ENCODE assay signal across 8 mouse cellular contexts in genomic region chr8:12873357-12874046, GRCm38 (mm10). TPM values are rescaled to one million over a fixed set of nuclear protein-coding genes. Genes with fewer than 3 reads are reported as not detected.
DNase-seq lines count a peak whose midpoint lies in the region; ATAC-seq lines count a peak whose summit lies in the region.

TSS of gene Mcf2l (plus strand) at chr8:12873806.

- no peaks in the 10 kb centered on the region for H3K9me3 ChIP-seq in embryonic facial prominence, embryonic 11.5 days (replicated peaks; ENCODE audit: control insufficient read depth, low read length)
- no peaks in the 10 kb centered on the region for H3K9me3 ChIP-seq in heart, embryonic 13.5 days
- no peaks in the 10 kb centered on the region for H3K9me3 ChIP-seq in kidney, embryonic 15.5 days (replicated peaks)
- no peaks in the 10 kb centered on the region for H3K9me3 ChIP-seq in liver, embryonic 16.5 days (replicated peaks; ENCODE audit: control insufficient read depth, low read length)
- H3K9me3 ChIP-seq in neural tube, embryonic 12.5 days, result no peaks in the 10 kb centered on the region

- DNase-seq in ES-CJ7 (ENCODE audit: low read depth, low spot score), result peak; percentile 99
- peak; percentile 61 for DNase-seq in adrenal gland, postnatal 25 days
- DNase-seq in embryonic facial prominence, embryonic 11.5 days (ENCODE audit: low spot score), result peak; percentile 87
- no peak for DNase-seq in T-cell, adult 2 months (ENCODE audit: low spot score)

- no peaks in the 10 kb centered on the region for H3K36me3 ChIP-seq in embryonic facial prominence, embryonic 11.5 days (replicated peaks; ENCODE audit: control insufficient read depth, insufficient read depth, low read depth, low read length)
- H3K36me3 ChIP-seq in heart, embryonic 13.5 days, result no peaks in the 10 kb centered on the region
- H3K36me3 ChIP-seq in kidney, embryonic 15.5 days, result no peaks in the 10 kb centered on the region
- no peaks in the 10 kb centered on the region for H3K36me3 ChIP-seq in liver, embryonic 16.5 days (ENCODE audit: control insufficient read depth, insufficient read depth)
- H3K36me3 ChIP-seq in neural tube, embryonic 12.5 days, result no peaks in the 10 kb centered on the region

- under 1% methylated on average over 26 of the region's 30 CpGs for WGBS in embryonic facial prominence, embryonic 11.5 days
- WGBS in heart, embryonic 13.5 days, result 2% methylated on average over 29 of the region's 30 CpGs
- WGBS in kidney, embryonic 15.5 days, result 1% methylated on average over 30 of the region's 30 CpGs
- WGBS in liver, embryonic 16.5 days (ENCODE audit: insufficient replicate concordance), result under 1% methylated on average over 28 of the region's 30 CpGs
- 2% methylated on average over 30 of the region's 30 CpGs for WGBS in neural tube, embryonic 12.5 days

- ATAC-seq in embryonic facial prominence, embryonic 11.5 days (replicated peaks; ENCODE audit: insufficient number of reproducible peaks, low FRiP score, low TSS enrichment, low read depth), result peak; percentile 70
- ATAC-seq in heart, embryonic 13.5 days (ENCODE audit: extremely low read depth, insufficient number of reproducible peaks, low FRiP score, low TSS enrichment), result peak; percentile 37; the same call in 1 of the 2 replicates
- peak; percentile 79 for ATAC-seq in kidney, embryonic 15.5 days (replicated peaks; ENCODE audit: low FRiP score)
- ATAC-seq in liver, embryonic 16.5 days (ENCODE audit: low read depth), result no peak
- ATAC-seq in neural tube, embryonic 12.5 days (ENCODE audit: low FRiP score, low read depth), result peak; percentile 72

- peak within 1 kb of the TSS; percentile 30 for H3K9ac ChIP-seq in embryonic facial prominence, embryonic 11.5 days (replicated peaks; ENCODE audit: low read length)
- H3K9ac ChIP-seq in heart, embryonic 13.5 days, result peak within 1 kb of the TSS; percentile 67
- peak within 1 kb of the TSS; percentile 48 for H3K9ac ChIP-seq in kidney, embryonic 15.5 days
- H3K9ac ChIP-seq in liver, embryonic 16.5 days (ENCODE audit: low read depth, low read length), result peak within 1 kb of the TSS; percentile 24; the same call in 1 of the 2 replicates
- H3K9ac ChIP-seq in neural tube, embryonic 12.5 days, result peak within 1 kb of the TSS; percentile 66

- H3K4me2 ChIP-seq in embryonic facial prominence, embryonic 11.5 days (ENCODE audit: low read depth, low read length), result peak within 1 kb of the TSS; percentile 68
- H3K4me2 ChIP-seq in heart, embryonic 13.5 days, result peak within 1 kb of the TSS; percentile 87
- H3K4me2 ChIP-seq in kidney, embryonic 15.5 days, result peak within 1 kb of the TSS; percentile 82
- peak within 1 kb of the TSS; percentile 60 for H3K4me2 ChIP-seq in liver, embryonic 16.5 days (ENCODE audit: low read depth, low read length)
- H3K4me2 ChIP-seq in neural tube, embryonic 12.5 days (replicated peaks), result peak within 1 kb of the TSS; percentile 61

- H3K27ac ChIP-seq in embryonic facial prominence, embryonic 11.5 days (replicated peaks; ENCODE audit: low read depth, low read length), result no peak within 1 kb of the TSS
- H3K27ac ChIP-seq in heart, embryonic 13.5 days (replicated peaks), result no peak within 1 kb of the TSS
- peak within 1 kb of the TSS; percentile 69 for H3K27ac ChIP-seq in kidney, embryonic 15.5 days
- no peak within 1 kb of the TSS for H3K27ac ChIP-seq in liver, embryonic 16.5 days (ENCODE audit: low read length)
- H3K27ac ChIP-seq in neural tube, embryonic 12.5 days, result no peak within 1 kb of the TSS

- peaks cover 7% of the 10 kb centered on the region for H3K27me3 ChIP-seq in embryonic facial prominence, embryonic 11.5 days (ENCODE audit: control insufficient read depth, insufficient read depth, low read length)
- H3K27me3 ChIP-seq in heart, embryonic 13.5 days (replicated peaks), result peaks cover 51% of the 10 kb centered on the region
- peaks cover 13% of the 10 kb centered on the region for H3K27me3 ChIP-seq in kidney, embryonic 15.5 days
- peaks cover 50% of the 10 kb centered on the region for H3K27me3 ChIP-seq in liver, embryonic 16.5 days (ENCODE audit: control insufficient read depth, insufficient read depth, low read depth, low read length)
- H3K27me3 ChIP-seq in neural tube, embryonic 12.5 days (replicated peaks), result 0 out of 2 replicates have a peak, but pooled peaks cover 3% of the 10 kb centered on the region

- peak within 1 kb of the TSS; percentile 43 for H3K4me3 ChIP-seq in embryonic facial prominence, embryonic 11.5 days (ENCODE audit: low read depth, low read length)
- H3K4me3 ChIP-seq in heart, embryonic 13.5 days, result peak within 1 kb of the TSS; percentile 65
- peak within 1 kb of the TSS; percentile 57 for H3K4me3 ChIP-seq in kidney, embryonic 15.5 days (replicated peaks)
- peak within 1 kb of the TSS; percentile 51 for H3K4me3 ChIP-seq in liver, embryonic 16.5 days (ENCODE audit: low read depth, low read length)
- H3K4me3 ChIP-seq in neural tube, embryonic 12.5 days, result peak within 1 kb of the TSS; percentile 49

- no peaks in the 10 kb centered on the region for H3K4me1 ChIP-seq in embryonic facial prominence, embryonic 11.5 days (ENCODE audit: control insufficient read depth, insufficient read depth, low read length)
- H3K4me1 ChIP-seq in heart, embryonic 13.5 days, result peaks cover 26% of the 10 kb centered on the region
- H3K4me1 ChIP-seq in kidney, embryonic 15.5 days, result peaks cover 53% of the 10 kb centered on the region
- H3K4me1 ChIP-seq in liver, embryonic 16.5 days (ENCODE audit: control insufficient read depth, low read depth, low read length), result no peaks in the 10 kb centered on the region; the same call in none of the 2 replicates
- H3K4me1 ChIP-seq in neural tube, embryonic 12.5 days, result peaks cover 42% of the 10 kb centered on the region

RNA-seq across cellular contexts. Expression of gene Mcf2l, which starts in this region (rescaled TPM):
- 26.9 and 27.1 TPM in 2 replicates for total RNA-seq in adrenal gland, postnatal 25 days (2021)
- polyA plus RNA-seq in embryonic facial prominence, embryonic 11.5 days (2014; fragmentation: Nextera tagmentation; extraction: Ambion mirVana), result 14.8 and 17.6 TPM in 2 replicates
- polyA plus RNA-seq in heart, embryonic 13.5 days (2015; fragmentation: Nextera tagmentation; extraction: Ambion mirVana), result 6.9 and 7.1 TPM in 2 replicates
- polyA plus RNA-seq in kidney, embryonic 15.5 days (2015; fragmentation: Nextera tagmentation; extraction: Ambion mirVana), result 18.9 and 22.7 TPM in 2 replicates
- 0.74 and 1.3 TPM in 2 replicates for polyA plus RNA-seq in liver, embryonic 16.5 days (2015; fragmentation: Nextera tagmentation; extraction: Ambion mirVana)
- 97.0 and 98.9 TPM in 2 replicates for polyA plus RNA-seq in neural tube, embryonic 12.5 days (2016; fragmentation: Nextera tagmentation; extraction: Ambion mirVana)
